Mouse (Mus musculus) limb, embryonic 11.5 days (tissue): ENCODE measurements at regions not wholly inside any gene's neighbourhood (a gene's known extent, or its start where the extent isn't known, plus 50 kb on each side); places are given as distances from the start of the nearest gene placed in this dataset.

Experiments used
- ATAC-seq: fragments of 200-750 bp; cut with Nextera tagmentation; 2 replicates; pipeline ENCODE4 v1.8.0; 2017; ENCODE audit warnings: low read depth; ENCODE audit not compliant: insufficient number of reproducible peaks, low FRiP score, low TSS enrichment
- DNase-seq: peaks from one replicate; pipeline ENCODE4 v3.0.0-alpha.2; 2015; ENCODE audit warnings: low spot score
- H3K27ac ChIP-seq: fragments of 300-500 bp; sonication (generic); replicated peaks from 2 replicates; pipeline ENCODE4 v1.5.1; 2014; ENCODE audit warnings: low read depth, mild to moderate bottlenecking, low read length
- H3K27me3 ChIP-seq: fragments of 300-500 bp; sonication (generic); 2 replicates; pipeline ENCODE4 v1.6.1; 2014; ENCODE audit warnings: mild to moderate bottlenecking, low read length, mixed read lengths; ENCODE audit not compliant: control insufficient read depth, insufficient read depth
- H3K36me3 ChIP-seq: fragments of 300-500 bp; sonication (generic); 2 replicates; pipeline ENCODE4 v1.6.1; 2014; ENCODE audit warnings: mild to moderate bottlenecking, low read length, moderate library complexity, mixed read lengths; ENCODE audit not compliant: control insufficient read depth, insufficient read depth
- H3K4me1 ChIP-seq: fragments of 300-500 bp; sonication (generic); 2 replicates; pipeline ENCODE4 v1.6.1; 2014; ENCODE audit warnings: low read length, mixed read lengths; ENCODE audit not compliant: control insufficient read depth, insufficient read depth
- H3K4me2 ChIP-seq: fragments of 300-500 bp; sonication (generic); 2 replicates; pipeline ENCODE4 v1.6.1; 2014; ENCODE audit warnings: low read depth, mild to moderate bottlenecking, moderate library complexity; ENCODE audit not compliant: severe bottlenecking
- H3K4me3 ChIP-seq: fragments of 300-500 bp; sonication (generic); 2 replicates; pipeline ENCODE4 v1.5.1; 2014; ENCODE audit warnings: low read depth, low read length
- H3K9ac ChIP-seq: fragments of 300-500 bp; sonication (generic); 2 replicates; pipeline ENCODE4 v1.6.1; 2014; ENCODE audit warnings: mild to moderate bottlenecking, low read length
- H3K9me3 ChIP-seq: fragments of 300-500 bp; sonication (generic); 2 replicates; pipeline ENCODE4 v1.6.1; 2016; ENCODE audit warnings: low read length; ENCODE audit not compliant: control insufficient read depth
- WGBS: fragments of 180-500 bp; shearing (Covaris S2); extraction: QIAGEN DNeasy Blood & Tissue Kit; methylation state at CpG from one replicate; pipeline ENCODE4 v1.1.7; 2014; 5-methylcytosine and 5-hydroxymethylcytosine counted together

GRCm38 (mm10) chr15:5447707-5448496, 203.9 kb upstream of the Ptger4 start:
- Histone ChIP-seq H3K9me3 (no peaks in the 10 kb centered on the region), H3K27ac (no peak overlapping the region), H3K27me3 (no peaks in the 10 kb centered on the region), H3K9ac (no peak overlapping the region), H3K36me3 (no peaks in the 10 kb centered on the region), H3K4me3 (no peak overlapping the region), H3K4me2 (no peak overlapping the region), H3K4me1 (no peaks in the 10 kb centered on the region)
- DNase-seq (no peak), ATAC-seq (no peak)
- 81% methylated on average over 2 of the region's 2 CpGs for WGBS

- WGBS, result 92% methylated on average over 3 of the region's 3 CpGs
- H3K4me2 ChIP-seq, result no peak overlapping the region
Measured at GRCm38 (mm10) chr15:5459083-5459482, 215.1 kb upstream of the Ptger4 start.

GRCm38 (mm10) chr15:5459580-5459979, 215.6 kb upstream of the Ptger4 start:
- 85% methylated on average over 4 of the region's 4 CpGs for WGBS
- no peak for DNase-seq
- H3K4me3 ChIP-seq, result no peak overlapping the region
- no peak overlapping the region for H3K4me2 ChIP-seq
- no peaks in the 10 kb centered on the region for H3K9me3 ChIP-seq
- no peaks in the 10 kb centered on the region for H3K27me3 ChIP-seq
- no peak for ATAC-seq
- no peaks in the 10 kb centered on the region for H3K4me1 ChIP-seq
- no peak overlapping the region for H3K27ac ChIP-seq
- H3K9ac ChIP-seq, result no peak overlapping the region
- H3K36me3 ChIP-seq, result no peaks in the 10 kb centered on the region

More at GRCm38 (mm10) chr15:5459083-5459482, 215.1 kb upstream of the Ptger4 start:
- no peak for ATAC-seq
- Histone ChIP-seq H3K4me3 (no peak overlapping the region), H3K27ac (no peak overlapping the region), H3K9ac (no peak overlapping the region), H3K9me3 (no peaks in the 10 kb centered on the region), H3K27me3 (no peaks in the 10 kb centered on the region), H3K4me1 (no peaks in the 10 kb centered on the region), H3K36me3 (no peaks in the 10 kb centered on the region)
- DNase-seq, result no peak

- ATAC-seq (no peak), DNase-seq (no peak)
- no peaks in the 10 kb centered on the region for H3K9me3 ChIP-seq
- H3K27me3 ChIP-seq, result no peaks in the 10 kb centered on the region
- no peak overlapping the region for H3K4me2 ChIP-seq
- H3K4me1 ChIP-seq, result no peaks in the 10 kb centered on the region
- no peak overlapping the region for H3K9ac ChIP-seq
- 88% methylated on average over 3 of the region's 3 CpGs for WGBS
- H3K27ac ChIP-seq, result no peak overlapping the region
- H3K36me3 ChIP-seq, result no peaks in the 10 kb centered on the region
- no peak overlapping the region for H3K4me3 ChIP-seq
Measured at GRCm38 (mm10) chr15:5462651-5463050, 218.7 kb upstream of the Ptger4 start.

- Histone ChIP-seq H3K4me2 (no peak overlapping the region), H3K27ac (no peak overlapping the region), H3K9me3 (no peaks in the 10 kb centered on the region), H3K27me3 (no peaks in the 10 kb centered on the region), H3K4me3 (no peak overlapping the region), H3K36me3 (no peaks in the 10 kb centered on the region), H3K4me1 (no peaks in the 10 kb centered on the region), H3K9ac (no peak overlapping the region)
- ATAC-seq (no peak), DNase-seq (no peak)
- 92% methylated on average over 5 of the region's 5 CpGs for WGBS
Measured at GRCm38 (mm10) chr15:5464732-5465131, 220.7 kb upstream of the Ptger4 start.

- DNase-seq (no peak), ATAC-seq (no peak)
- no peak overlapping the region for H3K9ac ChIP-seq
- H3K9me3 ChIP-seq, result no peaks in the 10 kb centered on the region
- H3K4me1 ChIP-seq, result no peaks in the 10 kb centered on the region
- no peak overlapping the region for H3K4me3 ChIP-seq
- H3K4me2 ChIP-seq, result no peak overlapping the region
- H3K27ac ChIP-seq, result no peak overlapping the region
- 79% methylated on average over 3 of the region's 3 CpGs for WGBS
- no peaks in the 10 kb centered on the region for H3K36me3 ChIP-seq
- H3K27me3 ChIP-seq, result no peaks in the 10 kb centered on the region
Measured at GRCm38 (mm10) chr15:5468535-5469073, 224.6 kb upstream of the Ptger4 start.

- WGBS, result 58% methylated on average over 1 of the region's 1 CpGs
Measured at GRCm38 (mm10) chr15:5475389-5475995, 231.5 kb upstream of the Ptger4 start.

GRCm38 (mm10) chr15:5493286-5493685, 249.3 kb upstream of the Ptger4 start:
- no peak overlapping the region for H3K9ac ChIP-seq
- DNase-seq (no peak), ATAC-seq (no peak)
- no peak overlapping the region for H3K4me3 ChIP-seq
- H3K27ac ChIP-seq, result no peak overlapping the region
- 75% methylated on average over 3 of the region's 3 CpGs for WGBS
- no peak overlapping the region for H3K4me2 ChIP-seq
- H3K36me3 ChIP-seq, result no peaks in the 10 kb centered on the region
- H3K9me3 ChIP-seq, result no peaks in the 10 kb centered on the region
- no peaks in the 10 kb centered on the region for H3K27me3 ChIP-seq
- no peaks in the 10 kb centered on the region for H3K4me1 ChIP-seq

More at GRCm38 (mm10) chr15:5475389-5475995, 231.5 kb upstream of the Ptger4 start:
- no peaks in the 10 kb centered on the region for H3K36me3 ChIP-seq
- no peak for ATAC-seq
- H3K4me2 ChIP-seq, result no peak overlapping the region
- H3K27me3 ChIP-seq, result no peaks in the 10 kb centered on the region
- H3K4me1 ChIP-seq, result no peaks in the 10 kb centered on the region
- no peak overlapping the region for H3K4me3 ChIP-seq
- no peaks in the 10 kb centered on the region for H3K9me3 ChIP-seq
- no peak overlapping the region for H3K9ac ChIP-seq
- no peak for DNase-seq
- no peak overlapping the region for H3K27ac ChIP-seq
